Mouse (Mus musculus): ENCODE measurements at regions not wholly inside any gene's neighbourhood (a gene's known extent, or its start where the extent isn't known, plus 50 kb on each side); places are given as distances from the start of the nearest gene placed in this dataset.

GRCm38 (mm10) chr3:21256129-21256760, 820.2 kb upstream of the Tbl1xr1 start:
- TF ChIP-seq POLR2A (IDR thresholded peaks at IDR 0.05; ENCODE audit: low read depth, low read length) (no peak), CTCF (IDR thresholded peaks at IDR 0.05; ENCODE audit: extremely low read depth, insufficient read depth, insufficient read length, insufficient replicate concordance) (no peak)

All from spleen, adult 2 months (tissue).